ENCODE assay signal across 1 mouse cellular context in the genomic region with DNA sequence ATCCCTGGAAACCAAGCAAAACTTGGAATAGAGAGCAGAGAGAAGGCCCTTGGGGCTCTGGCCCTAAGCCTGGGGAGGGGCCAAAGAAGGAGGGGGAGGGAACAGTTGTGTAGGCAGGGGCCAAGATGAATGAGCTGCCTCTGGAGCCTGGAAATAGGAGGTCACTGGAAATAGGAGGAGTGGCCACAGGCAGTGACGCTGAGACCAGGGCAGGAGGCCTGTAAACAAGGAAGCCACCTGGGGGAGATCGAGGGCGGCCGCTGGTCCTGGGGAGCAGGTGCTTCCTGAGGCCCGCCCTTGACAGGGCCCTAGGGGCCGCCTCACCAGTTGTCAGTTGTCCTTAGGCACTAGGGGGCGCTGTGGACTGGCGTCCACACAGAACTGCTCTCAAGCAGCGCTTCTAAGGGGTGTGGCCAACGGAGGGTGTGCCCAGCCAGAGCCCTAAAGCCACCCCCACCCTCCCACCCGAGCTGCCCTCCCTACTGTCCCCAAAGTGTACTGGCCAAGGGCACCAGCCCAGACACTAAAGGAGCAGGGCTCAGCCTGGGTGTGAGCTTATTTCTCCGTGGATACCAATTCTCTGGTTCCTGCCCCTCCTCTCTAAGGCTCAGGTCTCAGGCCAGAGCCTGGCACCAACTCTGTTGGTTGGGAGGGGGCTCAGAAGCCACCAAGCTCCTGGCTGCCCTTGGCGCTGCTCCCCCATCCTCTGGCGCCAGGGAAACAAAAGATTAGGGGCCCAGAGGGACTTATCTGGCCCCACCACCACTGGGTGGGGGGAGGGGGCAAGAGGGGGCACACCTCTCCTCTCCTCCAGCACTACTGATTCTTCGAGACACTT.
TF ChIP-seq lines count a peak whose summit lies in the region.

No protein-coding gene starts in this region.

TF ChIP-seq in C2C12, 6 proteins besides CTCF, POLR2A, EP300 and RAD21 (continued from another document):
- no peak for TF ChIP-seq MYOG (IDR thresholded peaks at IDR 0.05; ENCODE audit: control insufficient read depth, extremely low read depth, insufficient read length)
- TF ChIP-seq USF1 (IDR thresholded peaks at IDR 0.05; ENCODE audit: low read depth): no peak
